Mouse (Mus musculus) lung, postnatal 10 days (tissue): ENCODE data around the gene Btrc.
A peak's percentile ranks its signal among the peaks of the same experiment; 100 is the strongest.
"Not testable (repeated sequence)": the region's sequence is repeated elsewhere in the genome, so short reads cannot be mapped to it uniquely, and the experiment has no call there.

ENCODE experiments used
- DNase-seq: peaks from one replicate; pipeline ENCODE4 v3.0.0; 2021

The Btrc gene

GRCm38 (mm10) chr19:45363384-45363926, at the start of gene Btrc:
Btrc (plus strand) TSS chr19:45363734.
- DNase-seq: peak; percentile 100

- no peak for DNase-seq
Observed at GRCm38 (mm10) chr19:45317473-45317882, 46.1 kb upstream of the Btrc start.

GRCm38 (mm10) chr19:45321062-45321461, 42.5 kb upstream of the Btrc start:
- DNase-seq: no peak

- no peak for DNase-seq
Observed at GRCm38 (mm10) chr19:45329039-45329438, 34.5 kb upstream of the Btrc start.

DNA sequence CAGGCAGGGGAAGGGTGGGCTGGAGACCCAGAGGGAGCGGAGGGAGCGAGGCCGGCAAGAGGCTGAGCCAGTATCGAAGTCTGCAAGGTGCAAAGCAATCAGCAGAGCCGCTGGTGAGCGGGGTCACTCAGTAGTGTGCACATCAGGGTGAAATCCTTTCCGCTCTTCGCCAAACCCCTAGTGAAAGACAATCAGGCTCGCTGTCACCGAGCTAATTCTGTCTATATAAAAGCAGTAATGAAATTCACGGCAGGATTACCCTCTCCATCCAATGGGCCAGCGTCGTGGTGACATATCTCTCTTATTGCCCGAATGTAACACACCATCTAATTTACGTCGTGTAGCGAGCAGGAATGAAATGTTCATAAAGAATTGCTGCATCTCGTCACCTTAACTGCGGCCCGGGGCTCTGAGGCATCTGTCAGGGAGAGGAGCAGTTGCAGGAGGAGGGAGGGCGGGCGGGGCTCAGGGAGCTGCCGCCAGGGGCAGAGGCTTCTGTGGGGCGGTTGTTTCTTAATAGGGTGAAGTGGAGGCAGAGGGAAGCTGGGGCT, 33.7 kb upstream of the Btrc start:
- no peak for DNase-seq

- no peak for DNase-seq
Observed at GRCm38 (mm10) chr19:45336718-45337117, 26.8 kb upstream of the Btrc start.

DNA sequence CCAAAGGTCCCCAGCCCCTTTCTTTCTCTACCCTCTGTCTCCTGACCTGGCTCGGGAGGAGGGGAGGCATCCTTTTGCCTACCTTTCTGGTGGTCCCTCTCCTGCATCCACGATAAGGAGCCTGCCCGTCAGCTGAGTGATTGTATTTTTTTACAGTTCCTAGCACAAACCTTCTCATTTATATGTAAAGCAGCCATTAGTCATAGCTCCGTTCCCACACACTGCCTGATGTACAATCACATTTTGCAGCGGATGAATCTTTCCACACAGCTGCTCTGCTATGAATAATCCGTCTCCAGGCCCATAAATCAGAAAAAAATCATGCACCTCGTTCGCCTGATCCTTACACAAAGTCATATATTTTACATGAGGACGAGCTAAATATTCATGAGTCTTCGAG, 25.4 kb upstream of the Btrc start:
- DNase-seq: no peak

DNA sequence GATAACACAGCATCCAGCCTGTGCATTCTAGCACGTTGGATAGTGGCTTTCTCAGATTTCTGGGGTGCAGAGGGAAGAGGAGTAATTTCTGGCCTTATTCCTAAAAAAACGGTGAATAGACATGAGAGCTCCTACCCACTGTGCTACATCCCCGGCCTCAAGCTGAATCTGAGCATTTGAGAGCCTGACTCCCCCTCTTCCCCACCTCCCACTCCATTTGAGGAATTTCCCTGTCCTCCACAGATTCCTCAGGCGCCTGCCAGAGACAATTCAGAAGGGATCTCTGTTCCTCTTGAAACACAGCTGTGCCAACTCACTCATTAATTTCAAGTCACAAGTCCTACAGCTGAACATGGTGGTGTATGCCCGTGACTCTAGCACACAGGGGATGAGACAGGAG, 19.6 kb upstream of the Btrc start:
- no peak for DNase-seq

GRCm38 (mm10) chr19:45348188-45348587, 15.3 kb upstream of the Btrc start:
- DNase-seq: no peak

DNA sequence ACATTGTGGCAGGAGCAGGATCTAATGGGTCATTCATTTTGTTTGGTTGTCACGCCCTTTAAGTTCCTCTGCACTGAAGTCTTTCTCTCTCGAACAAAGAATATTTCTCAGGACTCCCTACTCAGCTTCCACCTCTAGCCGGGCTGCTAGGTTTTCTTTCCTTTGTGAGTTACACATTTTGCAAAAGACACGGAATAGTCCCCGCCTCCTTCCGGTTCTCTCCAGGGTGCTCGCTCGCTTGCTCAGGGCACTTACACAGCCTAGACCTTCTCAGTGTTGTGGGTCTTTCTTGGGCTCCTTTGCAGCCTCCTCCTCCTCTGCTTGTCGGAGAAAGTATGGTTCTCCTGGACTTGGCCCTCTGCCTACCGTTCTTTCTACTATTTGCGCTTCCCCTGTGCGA, 13.1 kb upstream of the Btrc start:
- no peak for DNase-seq

DNA sequence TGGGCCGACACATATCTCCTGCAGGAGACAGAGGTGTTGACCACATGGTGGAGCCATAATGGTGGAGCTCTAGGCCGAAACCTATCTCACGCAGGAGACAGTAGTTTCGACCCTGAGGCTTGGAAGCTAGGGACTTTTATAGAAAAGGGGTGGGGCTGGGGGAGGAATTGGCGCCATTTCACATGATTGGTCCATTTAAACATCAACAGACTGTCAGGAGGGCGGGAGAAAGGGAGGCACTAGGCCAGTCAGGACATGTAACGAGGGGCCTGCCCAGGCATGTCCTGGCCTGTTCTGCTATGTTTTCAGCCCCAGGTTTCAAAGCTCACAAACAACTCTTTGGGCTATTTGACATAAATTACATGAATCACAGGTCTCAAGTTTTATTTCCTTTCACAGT, 10.8 kb upstream of the Btrc start:
- DNase-seq: not testable (repeated sequence)

DNA sequence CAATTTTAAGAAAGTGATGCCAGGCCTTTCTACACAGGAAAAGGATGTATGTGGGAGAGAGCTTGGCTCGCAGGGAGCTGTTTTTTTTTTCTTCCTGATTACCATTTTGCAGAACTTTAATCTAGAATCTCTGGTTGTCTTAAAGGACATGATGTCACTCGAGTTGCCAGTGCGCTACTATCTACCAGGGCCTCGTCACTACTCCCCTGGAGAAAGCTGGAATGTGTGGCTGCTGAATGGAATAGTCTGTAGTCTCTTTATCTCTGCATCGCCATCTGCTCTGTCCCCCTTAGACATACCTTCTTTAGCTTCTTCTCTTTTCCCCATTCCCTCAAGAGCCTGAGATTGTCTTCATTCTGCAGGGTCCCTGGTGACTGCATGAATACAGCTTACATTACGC, 7.9 kb upstream of the Btrc start:
- no peak for DNase-seq

DNA sequence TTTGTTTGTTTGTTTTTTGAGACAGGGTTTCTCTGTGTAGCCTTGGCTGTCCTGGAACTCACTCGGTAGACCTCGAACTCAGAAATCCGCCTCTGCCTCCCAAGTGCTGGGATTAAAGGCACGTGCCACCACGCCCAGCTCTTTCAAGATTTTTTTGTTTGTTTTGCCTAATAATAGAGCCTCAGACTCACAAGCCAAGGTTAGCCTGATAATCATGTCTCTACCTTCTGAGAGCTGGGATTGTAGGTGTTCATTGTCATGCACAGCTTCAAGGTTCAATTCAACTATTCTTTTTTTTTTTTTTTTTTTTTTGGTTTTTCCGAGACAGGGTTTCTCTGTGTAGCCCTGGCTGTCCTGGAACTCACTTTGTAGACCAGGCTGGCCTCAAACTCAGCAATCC, 6.7 kb upstream of the Btrc start:
- DNase-seq: not testable (repeated sequence)

- no peak for DNase-seq
Observed at GRCm38 (mm10) chr19:45360486-45360885, 3.0 kb upstream of the Btrc start.

DNA sequence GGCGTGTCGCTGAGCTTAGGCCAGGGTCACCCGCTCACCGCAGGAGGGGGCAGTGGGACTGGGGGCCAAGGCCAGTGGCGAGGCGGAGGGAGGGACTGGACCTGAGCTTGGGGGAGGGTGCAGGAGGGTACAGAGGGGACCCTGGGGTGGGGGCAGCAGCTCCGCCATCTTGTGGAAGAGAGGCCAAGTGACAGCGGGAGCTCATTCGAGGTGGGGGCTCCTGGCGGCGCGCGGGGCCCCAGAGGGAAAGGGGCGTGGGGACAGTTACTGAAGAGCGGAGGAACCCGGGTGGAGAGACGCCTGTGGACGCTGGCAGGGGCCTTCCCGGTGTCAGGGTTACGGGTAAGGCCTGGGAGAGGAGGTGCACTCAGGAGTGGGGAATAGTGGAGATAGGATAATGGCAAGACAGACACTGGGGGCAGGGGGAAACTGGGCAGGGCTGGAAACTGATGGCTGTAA, 428 bp downstream of the Btrc start:
- no peak for DNase-seq

DNA sequence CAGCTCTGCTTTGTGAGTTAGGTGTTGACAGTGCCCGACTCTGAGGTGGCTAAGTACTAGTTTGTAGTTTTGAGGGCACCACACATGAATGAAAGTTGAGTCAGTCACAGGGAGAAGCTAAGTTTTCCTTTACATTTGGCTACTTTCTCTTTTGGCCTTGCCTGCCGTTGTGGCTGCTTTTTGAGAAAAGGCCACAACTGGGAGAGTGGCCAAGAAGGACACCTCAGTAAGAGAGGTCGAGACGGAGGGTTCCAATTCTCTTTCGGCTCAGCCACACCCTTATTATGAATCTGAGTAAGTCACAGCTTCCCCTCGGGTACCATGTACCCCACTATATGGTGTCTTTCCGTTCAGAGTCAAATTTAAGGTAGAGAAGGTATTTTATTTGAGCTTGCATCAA, 3.1 kb downstream of the Btrc start:
- DNase-seq: no peak

GRCm38 (mm10) chr19:45384815-45385214, 21.3 kb downstream of the Btrc start:
- not testable (repeated sequence) for DNase-seq

- DNase-seq: peak; percentile 18
Observed at GRCm38 (mm10) chr19:45388551-45388950, 25.0 kb downstream of the Btrc start.

- no peak for DNase-seq
Observed at GRCm38 (mm10) chr19:45394078-45394477, 30.5 kb downstream of the Btrc start.

GRCm38 (mm10) chr19:45411000-45411399, 47.5 kb downstream of the Btrc start:
- peak; percentile 19 for DNase-seq

GRCm38 (mm10) chr19:45412694-45413093, 49.2 kb downstream of the Btrc start:
- DNase-seq: no peak

- DNase-seq: peak; percentile 11
Observed at GRCm38 (mm10) chr19:45413966-45414365, 50.4 kb downstream of the Btrc start.

GRCm38 (mm10) chr19:45417601-45418000, 54.1 kb downstream of the Btrc start:
- DNase-seq: no peak

DNA sequence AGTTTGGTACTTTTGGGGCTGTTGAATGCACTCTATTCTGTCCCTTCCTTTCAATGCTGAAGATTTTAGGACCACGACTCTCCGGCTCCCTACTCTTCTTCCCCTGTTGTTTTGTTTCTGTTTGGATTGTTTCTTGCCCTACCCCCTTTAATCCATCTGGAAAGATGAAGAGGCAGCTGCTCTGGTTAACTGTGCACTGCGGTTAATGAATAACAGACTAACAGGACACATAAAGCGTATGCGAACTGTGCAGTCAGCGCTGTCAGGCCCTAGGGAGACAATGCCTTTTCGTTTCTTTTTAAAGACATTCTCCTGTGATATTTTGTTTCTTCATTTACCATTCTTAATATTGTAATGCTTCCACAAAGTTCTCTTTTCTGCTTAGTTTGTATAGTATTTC, 58.7 kb downstream of the Btrc start:
- no peak for DNase-seq

DNA sequence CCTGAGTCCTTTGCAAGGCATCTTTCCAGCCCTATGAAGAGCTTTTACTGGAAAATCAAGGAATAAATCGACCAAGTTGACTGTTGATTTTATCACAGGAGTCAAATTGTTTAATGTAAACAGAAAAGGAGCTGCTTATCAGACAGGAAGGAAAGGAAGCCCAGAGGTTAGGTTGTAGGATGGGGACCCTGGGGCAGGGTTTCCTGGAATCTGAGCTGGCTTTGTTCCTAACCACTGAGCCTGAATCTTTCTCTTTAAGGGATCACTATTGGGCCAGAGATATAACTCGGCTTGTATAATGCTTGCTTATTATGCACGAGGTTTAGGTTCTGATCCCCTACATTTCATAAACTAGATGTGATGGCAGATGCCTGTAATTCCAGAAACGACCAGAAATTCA, 64.6 kb downstream of the Btrc start:
- peak; percentile 53 for DNase-seq
